Mouse (Mus musculus) stomach, postnatal 0 days (tissue): ENCODE measurements around the gene Pabpc4. TPM values are rescaled to one million over a fixed set of nuclear protein-coding genes. Genes with fewer than 3 reads are reported as not detected.

ENCODE experiments used
- ATAC-seq: fragments of 200-750 bp; cut with Nextera tagmentation; 2 replicates; pipeline ENCODE4 v1.8.0; 2017; ENCODE audit not compliant: low FRiP score, low TSS enrichment
- DNase-seq: peaks from one replicate; pipeline ENCODE4 v3.0.0-alpha.2; 2016; ENCODE audit warnings: low spot score
- H3K27ac ChIP-seq: fragments of 300-500 bp; sonication (generic); replicated peaks from 2 replicates; pipeline ENCODE4 v1.5.1; 2014; ENCODE audit warnings: mild to moderate bottlenecking, control low read depth
- H3K27me3 ChIP-seq: fragments of 300-500 bp; sonication (generic); 2 replicates; pipeline ENCODE4 v1.6.1; 2014; ENCODE audit warnings: low read length; ENCODE audit not compliant: control insufficient read depth, insufficient read depth
- H3K36me3 ChIP-seq: fragments of 300-500 bp; sonication (generic); 2 replicates; pipeline ENCODE4 v1.6.1; 2014; ENCODE audit warnings: low read length, mixed read lengths; ENCODE audit not compliant: control insufficient read depth, insufficient read depth
- H3K4me1 ChIP-seq: fragments of 300-500 bp; sonication (generic); replicated peaks from 2 replicates; pipeline ENCODE4 v1.6.1; 2014; ENCODE audit warnings: antibody characterized with exemption; ENCODE audit not compliant: control insufficient read depth, insufficient read depth
- H3K4me2 ChIP-seq: fragments of 300-500 bp; sonication (generic); replicated peaks from 2 replicates; pipeline ENCODE4 v1.6.1; 2014; ENCODE audit warnings: low read depth, mild to moderate bottlenecking, control low read depth, moderate library complexity
- H3K4me3 ChIP-seq: fragments of 300-500 bp; sonication (generic); 2 replicates; pipeline ENCODE4 v1.5.1; 2014; ENCODE audit warnings: low read depth, low read length, control low read depth
- H3K9ac ChIP-seq: fragments of 300-500 bp; sonication (generic); 2 replicates; pipeline ENCODE4 v1.6.1; 2014; ENCODE audit warnings: mild to moderate bottlenecking, low read length, control low read depth, mixed read lengths
- H3K9me3 ChIP-seq: fragments of 300-500 bp; sonication (generic); 2 replicates; pipeline ENCODE4 v1.6.1; 2016; ENCODE audit warnings: low read length; ENCODE audit not compliant: control insufficient read depth
- CTCF ChIP-seq: IDR thresholded peaks from 2 replicates; pipeline ENCODE4 v1.5.1; 2016; ENCODE audit warnings: antibody characterized with exemption, low read depth, mild to moderate bottlenecking, moderate library complexity
- EP300 ChIP-seq: optimal IDR thresholded peaks from 2 replicates; pipeline ENCODE3; 2016; ENCODE audit warnings: antibody characterized with exemption
- WGBS: fragments of 180-500 bp; shearing (Covaris S2); extraction: QIAGEN DNeasy Blood & Tissue Kit; methylation state at CpG from one replicate; pipeline ENCODE4 v1.1.7; 2014; 5-methylcytosine and 5-hydroxymethylcytosine counted together
- polyA plus RNA-seq: library from polyadenylated mRNA; unstranded; fragments of >200 nt; fragmentation: Nextera tagmentation; extraction: Ambion mirVana; gene quantifications from 2 replicates; pipeline ENCODE4 v1.2.1, GENCODE M21; 2015

Pabpc4 gene
- polyA plus RNA-seq, 1 experiment from 2014 or later, result 15.7 TPM

- Histone ChIP-seq H3K27me3 (no peaks in the 10 kb centered on the region), H3K9ac (0 out of 2 replicates have a peak overlapping the region, but pooled peaks have one; percentile 5), H3K36me3 (no peaks in the 10 kb centered on the region), H3K27ac (peak overlapping the region; percentile 58), H3K9me3 (no peaks in the 10 kb centered on the region), H3K4me1 (no peaks in the 10 kb centered on the region; the same call in 1 of the 2 replicates), H3K4me3 (peak overlapping the region; percentile 48), H3K4me2 (peak overlapping the region; percentile 89)
- peak; percentile 75 for ATAC-seq
- TF ChIP-seq CTCF (no peak), EP300 (no peak)
- no peak for DNase-seq
- WGBS, result 5% methylated on average over 6 of the region's 6 CpGs
Observed at GRCm38 (mm10) chr4:123343471-123343789, 81.3 kb downstream of the Pabpc4 start.

Other genes starting within 250 kb of the Pabpc4 start
- gene Trit1, start 245.8 kb upstream of the Pabpc4 start, polyA plus RNA-seq, result 11.6 and 12.0 TPM in 2 replicates
- 0.21 and 0.25 TPM in 2 replicates for gene Bmp8b, start 157.2 kb upstream of the Pabpc4 start, polyA plus RNA-seq
- not detected in 2 replicates for gene Oxct2b, start 146.1 kb upstream of the Pabpc4 start, polyA plus RNA-seq
- 47.2 and 48.9 TPM in 2 replicates for gene Ppie, start 122.4 kb upstream of the Pabpc4 start, polyA plus RNA-seq
- gene Hpcal4, start 79.1 kb upstream of the Pabpc4 start, polyA plus RNA-seq, result 1.8 and 3.0 TPM in 2 replicates
- gene Nt5c1a, start 60.8 kb upstream of the Pabpc4 start, polyA plus RNA-seq, result not detected in 2 replicates
- gene Heyl, start 28.8 kb upstream of the Pabpc4 start, polyA plus RNA-seq, result 4.9 and 6.0 TPM in 2 replicates
- gene Oxct2a, start 61.3 kb downstream of the Pabpc4 start, polyA plus RNA-seq, result not detected in 2 replicates
- 0.67 and 0.97 TPM in 2 replicates for gene Bmp8a, start 80.9 kb downstream of the Pabpc4 start, polyA plus RNA-seq